Mouse (Mus musculus): ENCODE data around the gene Cdkn2aipnl.
A peak's percentile ranks its signal among the peaks of the same experiment; 100 is the strongest.

The Cdkn2aipnl gene

GRCm38 (mm10) chr11:51967443-51968401 is at the start of gene Cdkn2aipnl:
Gene Cdkn2aipnl (plus strand): TSS chr11:51967661.
- DNase-seq: peak; percentile 93

GRCm38 (mm10) chr11:51917951-51918350 is 49.5 kb upstream of the Cdkn2aipnl start:
- DNase-seq: no peak

- no peak for DNase-seq
Observed at GRCm38 (mm10) chr11:51918576-51918975, 48.9 kb upstream of the Cdkn2aipnl start.

GRCm38 (mm10) chr11:51921355-51922125 is 45.9 kb upstream of the Cdkn2aipnl start:
- DNase-seq: no peak

GRCm38 (mm10) chr11:51922421-51922841 is 45.0 kb upstream of the Cdkn2aipnl start:
- DNase-seq: no peak

GRCm38 (mm10) chr11:51925595-51925994 is 41.9 kb upstream of the Cdkn2aipnl start:
- DNase-seq: no peak

GRCm38 (mm10) chr11:51926385-51926784 is 41.1 kb upstream of the Cdkn2aipnl start:
- no peak for DNase-seq

GRCm38 (mm10) chr11:51927106-51927505 is 40.4 kb upstream of the Cdkn2aipnl start:
- DNase-seq: no peak

GRCm38 (mm10) chr11:51931138-51931537 is 36.3 kb upstream of the Cdkn2aipnl start:
- no peak for DNase-seq

- no peak for DNase-seq
Observed at GRCm38 (mm10) chr11:51931790-51932189, 35.7 kb upstream of the Cdkn2aipnl start.

- no peak for DNase-seq
Observed at GRCm38 (mm10) chr11:51934230-51934629, 33.2 kb upstream of the Cdkn2aipnl start.

GRCm38 (mm10) chr11:51935636-51936434 is 31.6 kb upstream of the Cdkn2aipnl start:
- DNase-seq: no peak

GRCm38 (mm10) chr11:51937361-51937781 is 30.1 kb upstream of the Cdkn2aipnl start:
- DNase-seq: no peak

- DNase-seq: no peak
Observed at GRCm38 (mm10) chr11:51938817-51939589, 28.5 kb upstream of the Cdkn2aipnl start.

GRCm38 (mm10) chr11:51939590-51939955 is 27.9 kb upstream of the Cdkn2aipnl start:
- DNase-seq: no peak

- no peak for DNase-seq
Observed at GRCm38 (mm10) chr11:51940511-51940955, 26.9 kb upstream of the Cdkn2aipnl start.

GRCm38 (mm10) chr11:51942602-51943499 is 24.6 kb upstream of the Cdkn2aipnl start:
- no peak for DNase-seq

GRCm38 (mm10) chr11:51943500-51943841 is 24.0 kb upstream of the Cdkn2aipnl start:
- no peak for DNase-seq

GRCm38 (mm10) chr11:51944239-51944638 is 23.2 kb upstream of the Cdkn2aipnl start:
- no peak for DNase-seq

GRCm38 (mm10) chr11:51945548-51945947 is 21.9 kb upstream of the Cdkn2aipnl start:
- peak; percentile 31 for DNase-seq

- DNase-seq: no peak
Observed at GRCm38 (mm10) chr11:51946144-51946543, 21.3 kb upstream of the Cdkn2aipnl start.
